Mouse (Mus musculus) yolk sac, embryonic 10.5 days (tissue): ENCODE results near the gene Col23a1.

Source experiments
- DNase-seq: peaks from one replicate; pipeline ENCODE4 v3.0.0-alpha.2; 2017; ENCODE audit warnings: low spot score

Col23a1 gene

GRCm38 (mm10) chr11:51482251-51482650 lies 192.5 kb downstream of the Col23a1 start:
- DNase-seq = no peak

- peak; percentile 8 for DNase-seq
These were observed 195.4 kb downstream of the Col23a1 start for GRCm38 (mm10) chr11:51485051-51485521.

GRCm38 (mm10) chr11:51485775-51486464 lies 196.2 kb downstream of the Col23a1 start:
- no peak for DNase-seq

GRCm38 (mm10) chr11:51488813-51489212 lies 199.1 kb downstream of the Col23a1 start:
- DNase-seq = no peak

- no peak for DNase-seq
These were observed 203.7 kb downstream of the Col23a1 start for GRCm38 (mm10) chr11:51493421-51493820.

- DNase-seq = no peak
These were observed 204.5 kb downstream of the Col23a1 start for GRCm38 (mm10) chr11:51494178-51494577.

DNA sequence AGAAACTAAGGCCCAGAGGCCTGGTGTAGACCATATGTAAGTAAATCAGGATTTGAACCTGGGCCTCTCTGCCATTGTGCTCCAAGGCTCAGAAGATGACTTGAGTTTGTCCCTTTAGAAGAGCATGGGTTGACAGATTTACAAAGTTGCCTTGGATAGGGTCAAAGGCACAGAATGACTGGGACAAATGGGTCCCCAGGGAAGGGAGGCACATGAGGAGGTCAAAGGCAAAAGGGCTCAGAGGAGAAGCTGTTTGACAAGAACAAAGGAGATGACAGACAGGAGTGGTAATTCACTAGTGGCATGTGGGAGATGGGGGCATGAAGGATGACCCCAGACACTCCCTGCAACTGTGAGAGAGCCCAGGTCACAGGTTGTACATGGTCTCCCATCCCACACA lies 210.1 kb downstream of the Col23a1 start:
- no peak for DNase-seq

DNA sequence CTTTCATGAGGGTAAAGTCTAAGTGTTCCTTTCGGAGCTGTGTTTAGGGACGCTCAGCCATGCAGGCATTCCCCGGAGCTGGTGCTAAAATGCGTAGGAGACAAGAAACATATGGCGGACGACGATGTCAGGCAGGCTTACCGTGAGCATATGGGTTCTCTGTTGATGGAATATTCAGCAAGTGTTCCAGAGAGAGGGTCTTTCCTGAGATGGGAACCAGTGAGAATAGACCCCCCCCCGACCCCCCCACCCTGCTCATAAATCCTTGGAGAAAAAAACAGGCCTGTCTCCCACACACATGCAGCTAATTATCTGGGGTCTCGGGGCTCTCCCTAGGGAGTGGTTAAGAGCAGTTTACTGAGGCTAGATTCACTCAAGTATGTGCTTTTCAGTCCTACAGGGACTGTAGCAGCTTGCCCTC lies 212.7 kb downstream of the Col23a1 start:
- DNase-seq = no peak

DNA sequence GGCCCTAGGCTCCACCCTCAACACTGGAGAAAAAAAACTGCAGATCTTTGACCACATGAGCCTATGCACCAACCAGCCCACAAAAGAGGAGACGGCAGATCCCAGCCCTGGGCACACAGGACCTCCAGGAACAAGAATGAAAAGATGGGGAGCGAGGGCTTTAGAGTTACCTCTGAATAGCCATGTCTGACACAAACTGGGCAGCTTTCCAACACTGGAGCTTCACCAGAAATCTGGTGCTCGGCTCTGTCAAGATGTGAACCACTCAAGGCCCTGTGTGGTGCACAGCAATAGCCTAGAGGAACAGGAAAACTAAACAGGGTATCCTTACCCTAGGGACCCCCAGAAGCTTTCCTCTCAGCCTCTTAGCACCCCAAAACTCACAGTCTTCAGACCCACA lies 215.2 kb downstream of the Col23a1 start:
- DNase-seq = no peak

GRCm38 (mm10) chr11:51508053-51508452 lies 218.3 kb downstream of the Col23a1 start:
- DNase-seq = no peak

DNA sequence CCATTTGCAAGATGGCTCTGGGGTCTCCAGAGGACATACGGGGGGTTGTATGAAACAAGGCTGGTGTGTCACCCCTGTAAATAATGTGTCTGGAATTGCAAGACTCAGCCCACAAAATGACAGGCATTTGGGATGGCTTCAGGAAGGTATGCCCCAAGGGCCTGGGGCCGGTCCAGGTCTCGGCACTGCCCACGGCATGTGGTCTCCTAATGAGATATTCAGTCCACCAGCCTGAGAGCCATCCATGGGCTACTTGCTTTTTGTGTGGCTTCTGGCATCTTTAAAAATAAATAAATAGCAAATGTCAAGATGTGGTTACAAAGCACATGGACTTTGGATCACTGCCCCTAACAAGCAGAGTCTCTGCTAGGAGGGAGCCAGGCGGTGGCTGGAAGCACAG lies 219.5 kb downstream of the Col23a1 start:
- no peak for DNase-seq

DNA sequence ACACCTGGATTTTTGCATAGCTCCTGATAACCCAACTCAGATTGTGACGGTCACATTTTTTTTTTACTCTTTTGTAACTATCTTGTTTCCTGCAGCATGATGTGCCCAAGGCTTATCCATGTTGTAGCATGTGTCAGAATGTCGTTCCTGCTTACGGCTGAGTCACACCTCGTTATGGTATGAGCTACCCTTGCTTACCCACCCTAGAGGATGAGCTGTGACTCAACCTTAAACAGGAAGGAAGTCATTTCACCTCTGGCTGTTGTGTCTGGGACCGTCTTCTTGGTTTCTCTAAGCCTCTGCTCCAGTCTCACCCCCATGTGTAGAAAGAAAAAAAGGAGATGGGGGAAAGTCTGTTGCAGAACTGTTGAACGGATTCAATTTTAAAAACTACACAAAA lies 223.3 kb downstream of the Col23a1 start:
- no peak for DNase-seq

- DNase-seq = no peak
These were observed 225.6 kb downstream of the Col23a1 start for GRCm38 (mm10) chr11:51515346-51515745.

- no peak for DNase-seq
These were observed 228.4 kb downstream of the Col23a1 start for GRCm38 (mm10) chr11:51518100-51518499.

GRCm38 (mm10) chr11:51518585-51518984 lies 228.9 kb downstream of the Col23a1 start:
- no peak for DNase-seq

GRCm38 (mm10) chr11:51521440-51521839 lies 231.7 kb downstream of the Col23a1 start:
- no peak for DNase-seq

DNA sequence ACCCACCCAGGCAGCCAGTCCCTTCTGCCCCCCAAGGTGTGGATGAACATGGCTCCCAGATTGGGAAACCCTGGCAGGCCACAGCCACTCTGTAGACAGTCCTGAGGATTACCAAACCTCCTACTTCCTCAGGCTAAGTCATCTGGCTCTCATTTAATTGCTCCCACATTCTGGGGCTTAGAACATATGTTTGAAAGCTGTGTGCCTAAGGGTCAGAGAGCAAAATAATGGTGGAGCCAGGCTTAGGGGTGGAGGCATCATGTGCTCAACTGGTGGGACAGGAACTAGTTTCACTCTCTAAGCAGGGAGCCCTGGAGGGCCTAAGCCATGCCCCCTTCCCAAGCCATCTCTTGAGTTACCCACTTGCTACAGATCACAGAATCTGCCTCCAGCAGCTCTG lies 233.5 kb downstream of the Col23a1 start:
- no peak for DNase-seq

- DNase-seq = no peak
These were observed 233.9 kb downstream of the Col23a1 start for GRCm38 (mm10) chr11:51523625-51524024.

- DNase-seq = no peak
These were observed 237.0 kb downstream of the Col23a1 start for GRCm38 (mm10) chr11:51526631-51527161.

GRCm38 (mm10) chr11:51533128-51533533 lies 243.4 kb downstream of the Col23a1 start:
- DNase-seq = peak; percentile 44

GRCm38 (mm10) chr11:51534314-51534713 lies 244.6 kb downstream of the Col23a1 start:
- peak; percentile 56 for DNase-seq

DNA sequence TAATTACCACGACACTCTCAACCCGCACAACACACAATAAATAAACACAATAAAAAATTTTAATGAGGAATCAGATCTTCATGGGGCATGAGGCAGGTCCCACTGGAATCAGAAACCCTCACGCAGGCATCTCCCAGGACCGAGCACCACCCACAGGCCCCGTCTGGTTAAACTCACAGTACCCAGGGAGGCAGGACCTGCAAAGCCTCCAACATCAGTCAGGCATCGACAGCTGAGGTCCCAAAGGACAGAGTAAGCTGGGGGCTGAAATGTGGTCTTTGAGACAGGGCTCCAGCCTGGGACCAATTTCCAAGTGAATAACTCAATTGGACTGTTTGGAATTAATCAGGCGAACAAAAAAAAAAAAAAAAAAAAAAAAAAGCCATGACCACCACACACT lies 248.7 kb downstream of the Col23a1 start:
- DNase-seq = no peak

DNA sequence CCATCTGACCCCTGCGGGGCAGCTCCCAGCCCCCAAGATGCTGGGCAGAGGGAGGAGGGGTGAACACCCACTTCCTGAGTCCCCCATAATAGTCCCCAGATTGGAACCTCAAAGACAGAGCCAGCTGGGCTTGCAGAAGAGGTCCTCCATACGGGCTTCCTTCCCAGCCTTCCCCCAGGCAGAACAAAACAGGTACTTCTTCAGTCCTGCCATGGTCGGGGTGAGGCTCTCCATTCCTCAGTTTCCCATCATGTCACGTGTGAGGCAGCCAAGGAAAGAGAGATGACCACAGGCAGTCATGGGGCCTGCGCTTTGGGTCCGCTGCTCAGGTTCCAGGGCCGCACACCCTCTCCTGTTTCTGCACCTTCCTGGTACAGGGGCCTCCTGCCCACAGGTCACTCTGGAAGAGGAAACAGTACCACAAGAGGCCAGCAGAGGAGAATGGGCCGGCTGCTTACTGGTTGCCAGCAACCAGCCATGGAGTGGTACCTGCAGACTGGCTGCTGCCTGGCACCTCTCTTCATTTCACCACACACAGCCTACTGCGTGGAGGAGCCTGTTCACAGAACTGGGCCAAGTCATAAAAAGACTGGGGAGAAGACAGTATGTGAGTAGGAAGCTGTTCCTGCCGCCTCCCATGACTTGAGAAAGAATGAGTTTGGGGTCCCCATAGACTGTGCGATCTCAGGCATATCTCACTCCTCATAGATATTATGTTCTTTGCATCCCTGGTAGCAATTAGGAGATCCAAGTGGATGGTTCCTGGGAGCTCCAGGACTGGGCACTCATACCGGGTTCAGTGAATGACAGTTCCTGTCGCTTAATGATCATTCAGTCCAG lies 249.4 kb downstream of the Col23a1 start:
- no peak for DNase-seq
